Mouse (Mus musculus) G1E (cell line): Measurements from ENCODE around the gene Pgd. TPM values are rescaled to one million over a fixed set of nuclear protein-coding genes. Genes with fewer than 3 reads are reported as not detected.
"Not testable (repeated sequence)": the region's sequence is repeated elsewhere in the genome, so short reads cannot be mapped to it uniquely, and the experiment has no call there.

Experiments used
- ATAC-seq: 2 replicates; pipeline ENCODE4 v1.8.0; 2016; ENCODE audit warnings: mild to moderate bottlenecking; ENCODE audit not compliant: insufficient number of reproducible peaks, poor library complexity, low FRiP score, severe bottlenecking; ENCODE audit errors: extremely low read depth
- DNase-seq: peaks from one replicate; pipeline ENCODE4 v3.0.0; 2012; ENCODE audit warnings: low spot score
- H3K27me3 ChIP-seq: 2 replicates; pipeline ENCODE4 v1.6.1; 2012; ENCODE audit warnings: mild to moderate bottlenecking, low read length, inconsistent platforms; ENCODE audit not compliant: insufficient read depth
- H3K36me3 ChIP-seq: replicated peaks from 2 replicates; pipeline ENCODE3; 2012; ENCODE audit warnings: mild to moderate bottlenecking, inconsistent platforms
- H3K4me1 ChIP-seq: 2 replicates; pipeline ENCODE4 v1.6.1; 2012; ENCODE audit warnings: low read depth, low read length, inconsistent platforms, mixed read lengths; ENCODE audit not compliant: insufficient read depth
- H3K4me3 ChIP-seq: 2 replicates; pipeline ENCODE4 v1.5.1; 2012; ENCODE audit warnings: low read depth, mild to moderate bottlenecking, inconsistent platforms, low read length, moderate library complexity, mixed read lengths
- H3K9me3 ChIP-seq: replicated peaks from 2 replicates; pipeline ENCODE4 v1.6.1; 2012; ENCODE audit warnings: inconsistent platforms
- CTCF ChIP-seq: IDR thresholded peaks from 2 replicates; pipeline ENCODE4 v1.5.1; 2012; ENCODE audit warnings: low read depth, low read length, inconsistent platforms, mixed read lengths
- GATA1 ChIP-seq: IDR thresholded peaks from 2 replicates; pipeline ENCODE4 v1.6.1; 2012; ENCODE audit warnings: borderline replicate concordance, low read length, inconsistent platforms, mixed read lengths
- GATA2 ChIP-seq: IDR thresholded peaks from 2 replicates; pipeline ENCODE4 v1.6.1; 2012; ENCODE audit warnings: low read depth, low read length, inconsistent platforms, borderline replicate concordance
- POLR2AphosphoS5 ChIP-seq: IDR thresholded peaks from 2 replicates; pipeline ENCODE4 v1.6.1; 2012; ENCODE audit warnings: low read depth, low read length, inconsistent platforms; ENCODE audit not compliant: insufficient replicate concordance
- TAL1 ChIP-seq: conservative IDR thresholded peaks from 2 replicates; pipeline ENCODE4 v1.6.1; 2012; ENCODE audit warnings: low read depth, low read length, inconsistent platforms, mixed read lengths
- polyA plus RNA-seq: library from polyadenylated mRNA; stranded (reverse); fragments of >175 nt; gene quantifications from 2 replicates; pipeline ENCODE4 v1.2.3, GENCODE M21; 2012
- total RNA-seq, 2 experiments: library from RNA; stranded (forward) in 1 of 2; stranded (reverse) in 1 of 2; fragments of 200-1000 nt in 1 of 2; fragments of >200 nt in 1 of 2; fragmentation: Nextera tagmentation in 1 of 2; gene quantifications; 2 replicates each; pipeline ENCODE4 v1.2.3; 2014 to 2017

The Pgd gene
- total RNA-seq (2014; fragmentation: Nextera tagmentation), result 50.1 and 53.1 TPM in 2 replicates
- total RNA-seq (2017), result 58.2 and 68.0 TPM in 2 replicates
- 143 and 171 TPM in 2 replicates for polyA plus RNA-seq

DNA sequence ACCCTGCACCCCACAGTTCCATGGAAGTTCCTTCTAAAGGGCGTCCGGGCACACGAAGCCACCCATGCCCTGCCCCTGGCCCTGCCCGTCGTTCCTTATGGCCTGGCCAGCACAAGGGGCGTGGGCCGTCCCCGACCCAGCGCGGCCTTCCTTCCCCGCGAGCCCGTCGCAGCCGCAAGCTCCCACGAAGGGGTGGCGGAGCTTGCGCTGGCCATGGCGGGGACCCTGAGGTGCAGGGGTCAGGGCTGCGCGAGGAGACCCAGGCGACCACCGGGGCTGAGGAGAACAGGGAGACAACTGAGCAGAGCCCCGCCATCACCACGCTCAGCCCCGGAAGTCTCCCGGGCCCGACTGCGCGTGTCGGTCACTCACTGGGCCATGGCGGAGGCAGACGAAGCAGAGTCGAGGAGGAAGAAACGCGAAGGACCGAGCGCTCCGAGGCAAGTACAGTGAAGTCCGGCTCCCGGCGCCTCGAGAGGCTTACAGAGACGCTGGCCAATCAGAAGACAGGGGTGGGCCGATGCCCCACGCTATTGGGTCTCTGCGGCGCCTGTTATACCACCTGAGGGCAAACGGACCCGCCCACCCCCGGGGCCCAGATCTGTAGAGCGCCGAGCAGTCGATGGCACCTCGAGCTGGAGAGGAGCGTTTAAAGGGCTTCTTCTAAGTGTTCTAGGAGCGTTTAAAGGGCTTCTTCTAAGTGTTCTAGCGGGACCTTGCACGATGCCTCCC lies at the start of gene Pgd:
Gene Pgd, minus strand, starts transcription at position 557 of the 732 bp plus-strand sequence.
- Histone ChIP-seq H3K9me3 (no peaks in the 10 kb centered on the region), H3K4me3 (peak within 1 kb of the TSS; percentile 96), H3K4me1 (peaks cover 75% of the 10 kb centered on the region), H3K27me3 (no peaks in the 10 kb centered on the region), H3K36me3 (peaks cover 51% of the 10 kb centered on the region)
- ATAC-seq (peak; percentile 94), DNase-seq (peak; percentile 99)
- TF ChIP-seq CTCF (no peak), GATA2 (no peak), POLR2AphosphoS5 (no peak)

GRCm38 (mm10) chr4:149215982-149216381 lies 49.4 kb upstream of the Pgd start:
- H3K4me3 ChIP-seq, result no peak overlapping the region
- ATAC-seq (no peak), DNase-seq (no peak)
- no peaks in the 10 kb centered on the region for H3K4me1 ChIP-seq
- TF ChIP-seq GATA1 (no peak), TAL1 (no peak)
- no peaks in the 10 kb centered on the region for H3K27me3 ChIP-seq
- H3K36me3 ChIP-seq, result peaks cover 28% of the 10 kb centered on the region
- no peaks in the 10 kb centered on the region for H3K9me3 ChIP-seq

- DNase-seq (no peak), ATAC-seq (no peak)
- Histone ChIP-seq H3K36me3 (peaks cover 23% of the 10 kb centered on the region), H3K4me1 (no peaks in the 10 kb centered on the region), H3K27me3 (no peaks in the 10 kb centered on the region), H3K4me3 (no peak overlapping the region), H3K9me3 (no peaks in the 10 kb centered on the region)
- TF ChIP-seq TAL1, result no peak
- no peak for TF ChIP-seq GATA1
- no peak for TF ChIP-seq CTCF
- no peak for TF ChIP-seq POLR2AphosphoS5
- no peak for TF ChIP-seq GATA2
Observed at GRCm38 (mm10) chr4:149215397-149215796, 48.8 kb upstream of the Pgd start.

GRCm38 (mm10) chr4:149214468-149214867 lies 47.9 kb upstream of the Pgd start:
- H3K4me3 ChIP-seq, H3K4me1 ChIP-seq, H3K9me3 ChIP-seq, H3K27me3 ChIP-seq, DNase-seq, ATAC-seq: not testable (repeated sequence)
- peaks cover 24% of the 10 kb centered on the region for H3K36me3 ChIP-seq

DNA sequence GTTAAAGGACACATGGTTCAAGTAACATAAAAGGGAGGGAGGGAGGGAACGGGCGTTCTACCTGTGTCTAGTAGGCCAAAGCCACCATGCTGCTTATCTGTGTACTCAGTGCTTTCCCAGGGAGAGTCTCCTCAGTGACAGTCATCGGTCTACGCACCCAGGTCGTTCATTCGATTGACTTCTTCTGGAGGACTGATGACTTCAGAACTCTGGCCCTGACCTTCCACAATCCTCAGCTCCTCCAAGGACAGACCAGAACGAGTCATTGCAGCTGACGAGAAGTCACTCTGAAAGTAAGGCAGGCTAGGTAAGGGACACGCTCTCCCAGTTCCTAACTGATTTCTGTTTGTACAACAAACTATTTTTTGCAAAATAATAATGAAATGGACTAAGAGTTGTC lies 46.9 kb upstream of the Pgd start:
- ATAC-seq (no peak), DNase-seq (no peak)
- TF ChIP-seq GATA1, result no peak
- TF ChIP-seq GATA2, result no peak
- no peak for TF ChIP-seq TAL1
- TF ChIP-seq CTCF, result no peak
- no peak for TF ChIP-seq POLR2AphosphoS5
- no peaks in the 10 kb centered on the region for H3K4me1 ChIP-seq
- no peaks in the 10 kb centered on the region for H3K27me3 ChIP-seq
- H3K36me3 ChIP-seq, result peaks cover 24% of the 10 kb centered on the region
- no peak overlapping the region for H3K4me3 ChIP-seq
- no peaks in the 10 kb centered on the region for H3K9me3 ChIP-seq

GRCm38 (mm10) chr4:149211441-149211840 lies 44.9 kb upstream of the Pgd start:
- H3K4me1 ChIP-seq, ATAC-seq, H3K9me3 ChIP-seq, H3K27me3 ChIP-seq, DNase-seq, H3K4me3 ChIP-seq: not testable (repeated sequence)
- peaks cover 32% of the 10 kb centered on the region for H3K36me3 ChIP-seq

DNA sequence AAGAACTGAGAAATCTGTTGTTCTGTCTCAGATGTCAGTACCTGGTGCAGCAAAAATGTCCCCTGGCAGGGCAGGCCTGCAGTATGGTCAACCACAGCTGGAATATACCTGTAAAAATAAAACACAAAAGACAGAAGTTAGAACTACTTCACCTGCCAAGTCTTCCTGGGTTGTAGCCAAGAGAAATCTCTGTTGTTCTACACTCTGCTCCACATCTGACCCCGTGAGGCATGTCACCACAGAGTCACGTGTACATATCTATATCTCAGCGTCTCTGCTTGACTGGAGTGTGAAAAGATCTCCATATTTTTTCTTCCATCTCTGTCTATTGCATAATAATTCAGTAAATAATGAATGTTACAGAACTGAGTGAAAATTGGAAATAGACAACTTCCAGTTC lies 35.9 kb upstream of the Pgd start:
- no peak overlapping the region for H3K4me3 ChIP-seq
- H3K27me3 ChIP-seq, result no peaks in the 10 kb centered on the region
- H3K36me3 ChIP-seq, result peaks cover 21% of the 10 kb centered on the region
- peaks cover 1% of the 10 kb centered on the region; the same call in 1 of the 2 replicates for H3K4me1 ChIP-seq
- ATAC-seq (no peak), DNase-seq (no peak)
- H3K9me3 ChIP-seq, result no peaks in the 10 kb centered on the region
- TF ChIP-seq TAL1, result no peak
- no peak for TF ChIP-seq CTCF
- no peak for TF ChIP-seq GATA1
- TF ChIP-seq GATA2, result no peak
- no peak for TF ChIP-seq POLR2AphosphoS5
